Mouse (Mus musculus) CD4-positive, CD25-positive, alpha-beta regulatory T cell, adult 2 months (primary cell): Measurements from ENCODE around the gene Spata2.

Experiments used
- DNase-seq: peaks from one replicate; pipeline ENCODE4 v3.0.0-alpha.2; 2012; ENCODE audit warnings: low read depth, low spot score

Spata2 gene

GRCm38 (mm10) chr2:167492713-167493636, at the start of gene Spata2:
Gene Spata2 (minus strand): TSS chr2:167492887.
- DNase-seq: peak; percentile 96

- no peak for DNase-seq
These were observed 49.7 kb upstream of the Spata2 start for GRCm38 (mm10) chr2:167542361-167542760.

GRCm38 (mm10) chr2:167541761-167542160, 49.1 kb upstream of the Spata2 start:
- no peak for DNase-seq

GRCm38 (mm10) chr2:167541324-167541723, 48.6 kb upstream of the Spata2 start:
- DNase-seq: no peak

GRCm38 (mm10) chr2:167540477-167541110, 47.9 kb upstream of the Spata2 start:
- DNase-seq: no peak

GRCm38 (mm10) chr2:167539536-167540476, 47.1 kb upstream of the Spata2 start:
- no peak for DNase-seq

- no peak for DNase-seq
These were observed 46.1 kb upstream of the Spata2 start for GRCm38 (mm10) chr2:167538671-167539306.

- peak; percentile 93 for DNase-seq
These were observed 45.0 kb upstream of the Spata2 start, which contains the start of gene Snai1 for GRCm38 (mm10) chr2:167537476-167538297. Gene Snai1 (plus strand): TSS chr2:167538195.

GRCm38 (mm10) chr2:167536320-167536945, 43.7 kb upstream of the Spata2 start:
- DNase-seq: no peak

GRCm38 (mm10) chr2:167533880-167534279, 41.2 kb upstream of the Spata2 start:
- peak; percentile 47 for DNase-seq

- DNase-seq: peak; percentile 79
These were observed 39.4 kb upstream of the Spata2 start for GRCm38 (mm10) chr2:167532131-167532530.

- no peak for DNase-seq
These were observed 37.8 kb upstream of the Spata2 start for GRCm38 (mm10) chr2:167530536-167530935.

- no peak for DNase-seq
These were observed 37.3 kb upstream of the Spata2 start for GRCm38 (mm10) chr2:167529935-167530513.

GRCm38 (mm10) chr2:167528278-167528677, 35.6 kb upstream of the Spata2 start:
- peak; percentile 63 for DNase-seq

- DNase-seq: peak; percentile 59
These were observed 27.0 kb upstream of the Spata2 start for GRCm38 (mm10) chr2:167519606-167520252.

GRCm38 (mm10) chr2:167515688-167516087, 23.0 kb upstream of the Spata2 start:
- no peak for DNase-seq

- DNase-seq: no peak
These were observed 22.0 kb upstream of the Spata2 start for GRCm38 (mm10) chr2:167514641-167515040.

- peak; percentile 65 for DNase-seq
These were observed 20.3 kb upstream of the Spata2 start for GRCm38 (mm10) chr2:167512970-167513369.

- DNase-seq: no peak
These were observed 19.7 kb upstream of the Spata2 start for GRCm38 (mm10) chr2:167512365-167512764.
